Mouse (Mus musculus): ENCODE measurements at regions not wholly inside any gene's neighbourhood (a gene's known extent, or its start where the extent isn't known, plus 50 kb on each side); places are given as distances from the start of the nearest gene placed in this dataset.

DNA sequence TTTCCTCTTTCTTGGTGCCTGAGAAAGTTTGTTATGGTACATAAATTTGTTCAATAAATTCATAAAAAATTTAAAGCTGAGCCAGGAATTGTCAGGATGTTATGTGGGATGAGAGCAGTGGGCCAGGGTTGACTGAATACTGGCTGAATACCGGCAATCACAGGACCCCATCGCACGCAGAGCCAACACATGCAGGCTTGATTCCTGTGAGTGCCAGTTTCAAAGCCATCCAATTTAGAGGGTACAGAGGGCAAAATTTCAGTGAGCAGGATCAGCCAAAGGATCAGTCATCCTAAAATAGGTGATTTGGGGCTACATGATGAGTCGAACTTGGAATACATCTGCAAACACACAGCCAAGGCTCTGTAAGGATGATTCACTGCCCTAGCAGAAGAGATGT lies 583.6 kb upstream of the Nectin3 start:
- DNase-seq (ENCODE audit: low read depth, low spot score): no peak

DNA sequence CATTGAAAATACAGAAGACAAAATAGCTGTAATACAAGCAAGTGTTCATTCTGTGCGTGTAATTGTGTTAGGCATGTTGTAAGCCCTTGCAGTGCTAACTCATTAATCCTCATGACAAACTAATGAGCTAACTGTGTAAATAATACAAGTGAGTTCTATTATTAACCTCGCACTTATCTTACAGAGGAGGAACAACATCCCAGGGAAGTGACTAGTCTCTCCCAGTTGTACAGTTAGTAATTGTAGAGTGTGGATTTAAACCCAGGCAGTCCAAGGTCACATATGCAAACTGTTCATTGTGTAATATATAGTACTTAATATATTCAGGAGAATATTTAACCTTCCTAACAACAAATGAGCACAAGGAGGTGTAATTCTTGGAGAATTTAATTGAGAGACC lies 582.0 kb upstream of the Nectin3 start:
- DNase-seq (ENCODE audit: low read depth, low spot score): no peak

DNA sequence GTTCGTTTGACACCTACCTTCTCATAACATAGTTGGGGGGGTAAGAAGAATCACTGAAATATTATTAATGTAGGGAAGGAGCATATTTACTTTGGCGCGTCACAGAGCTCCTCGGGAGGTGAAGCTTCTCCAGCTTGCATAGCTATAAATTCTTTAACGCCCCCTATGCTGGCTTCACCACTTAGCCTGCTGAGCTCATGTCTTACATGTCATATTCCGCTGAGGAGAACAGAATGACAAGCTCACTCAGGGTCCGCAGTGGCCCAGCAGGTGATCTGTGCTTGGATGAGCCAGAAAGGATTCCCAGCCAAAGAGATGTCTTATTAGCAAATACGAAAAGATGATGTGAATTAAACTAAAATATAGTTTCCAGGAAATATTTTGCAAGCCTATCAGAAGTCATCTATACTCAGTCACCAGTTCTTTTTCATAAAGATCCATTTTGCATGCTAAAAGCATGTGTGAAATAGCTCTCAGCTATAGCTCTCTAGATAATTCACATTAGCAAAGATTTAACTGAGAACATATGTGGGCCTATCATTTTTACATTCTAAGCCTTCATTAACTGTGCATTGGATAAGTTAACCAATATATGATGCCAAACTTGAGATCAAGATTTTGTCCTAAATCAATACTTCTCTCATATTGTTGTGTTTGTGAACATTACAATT lies 561.1 kb upstream of the Nectin3 start:
- no peak for DNase-seq (ENCODE audit: low read depth, low spot score)

DNA sequence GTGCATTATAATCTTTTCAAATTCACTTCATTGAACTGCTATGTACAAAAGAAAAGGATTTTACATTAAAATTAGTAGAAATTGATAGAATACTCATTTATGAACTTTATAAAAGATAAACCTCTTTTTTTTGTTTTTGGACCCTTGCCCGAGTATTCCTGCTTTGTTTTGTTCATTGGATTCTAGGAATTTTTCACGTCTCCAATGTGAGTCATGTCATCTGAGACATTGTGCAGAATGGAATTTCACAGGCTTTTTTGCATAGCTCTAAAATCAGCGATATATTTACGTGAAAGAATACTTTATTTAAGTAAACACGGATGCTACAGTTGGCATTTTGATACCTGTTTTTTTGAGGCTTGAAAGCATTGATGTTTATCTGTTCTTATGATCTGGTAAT lies 560.5 kb upstream of the Nectin3 start:
- no peak for DNase-seq (ENCODE audit: low read depth, low spot score)

DNA sequence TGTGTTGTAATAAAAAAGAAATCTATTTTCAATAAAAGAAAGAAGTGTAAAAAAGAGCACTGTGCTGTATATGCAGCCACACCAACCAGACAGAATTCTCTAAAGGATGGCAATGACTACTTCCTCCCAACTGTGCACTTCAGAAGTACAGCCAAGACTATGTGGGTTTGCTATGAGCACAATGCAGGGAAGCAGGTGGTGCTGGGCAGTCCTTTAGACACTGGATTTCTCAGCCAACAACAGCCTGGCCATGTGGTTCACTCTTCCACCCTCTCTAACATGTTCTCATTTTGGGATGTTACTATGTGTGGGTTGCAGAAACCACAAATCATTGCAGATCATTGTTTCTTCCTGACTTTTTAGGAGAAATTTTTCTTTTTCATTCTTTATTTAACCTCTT lies 527.6 kb upstream of the Nectin3 start:
- no peak for DNase-seq (ENCODE audit: low read depth, low spot score)

DNA sequence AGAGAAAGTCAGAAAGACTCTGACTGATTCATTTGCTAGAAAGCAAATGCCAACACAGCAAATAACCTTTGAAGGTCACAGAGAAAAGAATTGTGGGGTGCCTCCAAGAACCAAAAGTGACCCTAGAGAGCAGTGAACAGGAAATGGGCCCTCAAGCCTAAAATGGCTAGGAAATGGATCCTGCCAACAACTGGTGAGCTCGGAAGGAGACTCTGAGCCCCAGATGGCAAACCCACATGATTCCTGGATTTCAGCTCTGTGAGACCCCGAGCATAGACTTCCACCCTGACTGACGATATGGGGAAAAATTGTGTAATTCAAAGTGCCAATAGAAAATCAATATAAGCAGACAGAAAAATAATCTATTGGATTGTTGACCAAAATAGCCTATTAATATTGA lies 519.2 kb upstream of the Nectin3 start:
- DNase-seq (ENCODE audit: low read depth, low spot score): no peak

DNA sequence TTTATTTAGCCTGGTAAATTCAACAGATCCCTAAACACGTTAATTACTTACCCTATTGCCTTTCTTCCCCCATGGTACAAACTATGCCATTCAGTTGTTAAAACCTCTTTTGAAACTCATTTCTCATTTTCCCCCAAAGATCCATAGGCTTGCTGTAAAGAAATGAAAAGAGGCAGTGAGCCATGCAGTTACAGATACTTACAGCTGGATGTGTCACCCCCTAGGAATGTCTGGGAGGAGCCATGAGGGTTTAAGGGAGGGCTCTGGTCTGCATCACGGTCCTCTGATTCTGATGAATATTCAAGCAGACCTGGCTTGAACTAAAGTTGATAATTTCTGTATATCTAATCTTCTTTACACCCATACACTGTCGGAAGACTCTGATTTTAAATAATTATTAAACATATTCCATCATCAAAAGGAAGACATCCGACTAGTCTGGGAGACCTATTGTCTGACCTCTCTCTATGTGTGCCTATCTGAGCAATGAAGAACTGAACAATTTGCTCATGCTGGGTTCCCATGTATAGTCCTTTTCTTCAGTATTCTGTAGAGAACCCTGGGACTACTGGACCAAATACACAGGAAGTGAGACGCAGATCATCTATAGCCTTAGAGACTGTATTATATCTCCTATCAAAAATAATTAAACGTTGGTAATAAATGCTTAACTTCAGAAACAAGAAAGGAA lies 484.7 kb upstream of the Nectin3 start:
- DNase-seq (ENCODE audit: low read depth, low spot score): no peak

DNA sequence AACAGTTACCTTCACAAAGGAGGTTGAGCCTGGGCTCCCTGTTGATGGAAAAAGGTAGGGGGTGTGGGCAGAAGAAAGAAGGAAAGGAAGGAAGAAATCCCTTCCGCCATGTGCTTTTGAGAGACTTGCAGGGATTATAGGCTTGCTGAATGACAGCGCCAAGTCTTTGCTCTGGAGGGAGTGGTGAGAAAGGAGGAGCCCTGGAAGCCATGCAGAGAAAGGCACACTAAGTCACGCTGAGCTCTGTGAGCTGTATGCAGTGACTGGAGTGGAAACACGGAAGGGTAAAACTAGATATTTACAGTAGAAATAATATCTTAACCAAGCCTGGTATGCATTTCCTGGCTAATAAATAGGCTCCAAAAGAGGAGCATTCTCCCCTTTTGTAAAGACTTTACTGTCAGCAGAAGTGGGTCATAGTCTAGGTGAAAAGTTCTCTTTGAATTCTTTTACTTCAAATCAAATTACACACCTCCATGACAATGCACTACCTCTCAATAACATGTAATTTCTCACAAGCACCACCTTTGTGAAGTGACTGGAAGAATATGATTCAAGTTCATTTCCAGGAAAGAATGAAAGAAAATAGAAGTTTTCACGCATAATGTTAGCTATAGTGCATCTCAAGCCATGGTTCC lies 484.1 kb upstream of the Nectin3 start:
- no peak for DNase-seq (ENCODE audit: low read depth, low spot score)

DNA sequence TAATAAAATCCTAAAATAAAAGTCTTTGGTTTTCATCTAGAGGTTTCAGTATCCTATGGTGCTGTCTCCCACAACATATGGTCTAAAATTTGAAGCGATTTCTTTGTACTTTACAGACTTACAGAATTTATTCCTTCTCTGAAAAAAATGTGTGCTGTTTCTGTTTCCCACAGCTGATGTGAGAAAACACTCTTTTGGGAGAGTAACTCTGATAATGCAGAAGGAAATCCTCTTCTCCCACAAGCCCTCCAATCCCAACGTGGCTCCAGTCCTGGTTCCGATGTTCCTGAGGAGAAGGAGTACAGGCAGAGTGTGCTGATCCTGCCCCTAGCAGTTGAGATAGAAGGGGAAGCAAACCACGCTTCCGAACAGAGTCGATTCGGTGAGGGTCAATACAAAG lies 467.4 kb upstream of the Nectin3 start:
- DNase-seq (ENCODE audit: low read depth, low spot score): no peak

DNA sequence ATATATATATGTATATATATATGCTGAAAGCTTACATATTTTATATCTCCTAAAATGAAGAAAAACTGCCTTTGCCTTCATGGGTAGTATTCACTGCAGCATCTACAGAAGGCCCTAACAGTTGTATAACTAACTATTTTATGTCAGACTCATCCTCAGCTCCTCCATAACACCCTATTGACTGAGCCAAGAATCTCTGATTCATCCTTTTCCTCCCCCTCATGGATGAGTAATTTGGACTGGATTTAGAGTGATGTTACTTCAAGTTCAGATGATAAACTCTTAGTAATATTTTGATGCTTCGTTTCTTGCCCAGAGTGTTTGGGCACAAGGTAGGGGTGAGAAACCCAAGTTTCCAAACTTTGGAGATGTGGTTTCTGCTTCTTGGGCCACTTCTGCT lies 458.7 kb upstream of the Nectin3 start:
- DNase-seq (ENCODE audit: low read depth, low spot score): no peak

DNA sequence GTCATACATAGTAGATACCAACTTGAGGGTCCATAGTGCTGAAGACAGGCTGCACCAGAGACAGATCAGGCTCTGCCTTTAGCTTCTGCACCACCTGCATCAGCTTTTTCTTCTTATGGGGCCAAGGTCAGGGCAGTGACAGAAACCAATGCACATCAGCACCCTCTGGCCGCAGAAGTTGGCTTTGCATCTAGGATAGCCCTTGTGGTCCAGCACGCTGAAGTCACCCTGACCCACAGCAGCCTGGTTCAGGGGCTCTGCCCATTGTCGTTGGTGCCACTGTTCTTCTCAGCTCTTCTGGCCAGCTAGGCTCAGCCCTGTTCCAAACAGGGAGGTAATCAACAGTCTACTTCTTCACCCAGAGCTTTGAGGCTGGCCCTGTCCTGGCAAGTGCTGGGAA lies 427.7 kb upstream of the Nectin3 start:
- DNase-seq (ENCODE audit: low read depth, low spot score): no peak

DNA sequence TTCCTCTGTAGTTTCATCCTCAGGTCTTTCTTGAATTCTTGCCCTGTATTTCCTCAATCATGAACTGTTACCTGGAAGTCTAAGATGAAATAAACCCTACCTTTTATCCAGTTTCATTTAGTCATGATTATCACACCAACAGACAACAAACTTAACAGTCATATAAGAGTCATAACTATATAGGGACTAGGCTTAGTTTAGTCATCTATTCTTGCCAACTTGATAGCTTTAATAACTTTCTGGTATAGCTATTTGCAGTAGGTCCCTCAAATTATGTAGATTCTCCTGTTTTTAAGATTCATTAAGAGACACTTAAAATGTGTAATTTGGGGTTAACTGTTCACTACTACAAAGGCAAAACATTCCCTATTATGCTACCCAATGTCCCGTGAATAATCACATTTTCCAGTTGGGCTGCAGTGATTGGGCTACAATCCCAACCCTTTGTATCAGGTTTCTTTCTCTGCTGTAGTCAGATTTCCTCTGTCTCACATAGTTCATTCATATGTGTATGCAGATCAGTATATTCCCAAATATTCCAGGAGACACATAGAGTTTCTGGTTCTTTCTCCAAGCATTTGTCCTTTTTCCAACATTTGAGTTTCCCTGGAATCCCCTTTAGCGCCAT lies 396.4 kb upstream of the Nectin3 start:
- DNase-seq (ENCODE audit: low read depth, low spot score): no peak

DNA sequence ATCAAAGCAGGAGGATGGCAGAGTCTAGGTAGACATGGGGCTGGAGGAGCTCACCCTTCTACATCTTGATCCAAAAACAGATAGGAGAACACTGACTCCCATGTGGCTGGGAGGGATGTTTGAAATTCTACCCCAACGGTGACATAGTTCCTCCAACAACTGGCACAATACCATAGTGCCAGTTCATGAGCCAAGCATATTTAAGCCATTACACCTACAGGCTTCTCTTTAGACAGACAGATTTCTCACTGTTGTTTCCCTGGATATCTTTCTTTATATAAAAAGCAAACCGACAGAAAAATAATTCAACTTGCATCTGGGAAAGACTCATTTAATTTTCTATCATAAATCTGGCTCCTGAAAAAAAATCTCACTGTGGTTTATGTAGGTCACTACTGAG lies 380.4 kb upstream of the Nectin3 start:
- DNase-seq (ENCODE audit: low read depth, low spot score): no peak

DNA sequence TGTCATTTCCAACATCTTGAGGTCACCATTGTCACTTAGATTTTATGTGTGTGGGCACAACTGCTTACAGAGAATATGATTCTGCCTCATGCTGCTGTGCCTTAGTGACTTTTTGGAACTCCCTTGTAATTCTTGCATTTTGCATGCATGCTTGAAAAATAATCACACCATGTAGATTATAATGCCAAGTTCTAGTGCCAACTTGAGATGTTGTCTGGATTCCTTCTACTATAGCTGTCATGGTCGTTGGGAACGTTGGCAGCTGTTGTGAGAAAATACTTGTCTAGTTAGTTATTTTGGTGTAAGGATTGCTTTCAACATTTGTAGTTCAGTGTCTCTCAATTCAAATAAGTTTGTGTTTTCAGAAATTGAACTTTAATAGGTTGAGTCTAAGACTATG lies 365.6 kb upstream of the Nectin3 start:
- DNase-seq (ENCODE audit: low read depth, low spot score): no peak

DNA sequence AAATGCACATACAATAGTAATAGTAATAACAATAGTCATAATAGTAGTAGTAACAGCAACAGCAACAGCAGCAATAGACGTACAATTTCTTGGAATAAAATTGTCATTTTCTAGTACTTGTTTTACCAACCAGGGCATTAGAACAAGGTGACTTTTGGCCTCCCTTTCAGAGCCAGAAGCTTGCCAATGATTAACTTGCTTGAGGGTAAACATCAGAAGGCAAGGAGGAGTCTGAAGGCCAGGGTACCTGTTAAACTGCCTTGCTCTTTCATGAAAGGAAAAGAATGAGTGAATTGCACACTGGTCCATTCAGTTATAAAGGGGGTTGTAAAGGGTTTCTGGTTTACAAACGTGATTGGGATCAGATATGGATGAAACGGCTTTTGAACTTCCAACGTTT lies 351.2 kb upstream of the Nectin3 start:
- DNase-seq (ENCODE audit: low read depth, low spot score): no peak

DNA sequence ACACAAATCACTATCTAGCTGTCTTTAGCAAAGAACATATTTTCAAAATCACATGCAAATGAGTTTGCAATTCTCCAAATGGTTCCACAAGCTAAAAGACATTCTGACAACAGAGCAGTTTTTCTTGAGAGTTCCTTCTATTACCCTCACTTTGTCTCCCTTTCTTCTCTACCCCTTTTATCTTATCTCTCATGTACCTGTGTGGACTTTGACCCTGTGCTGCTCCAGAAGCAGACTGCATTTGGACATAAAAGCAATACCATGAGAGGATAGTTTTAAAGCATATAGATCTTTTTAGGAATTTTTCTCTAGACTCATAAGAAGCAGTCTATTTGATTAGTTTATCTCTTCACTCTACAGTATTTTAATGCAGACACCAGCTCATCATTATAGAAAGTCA lies 350.4 kb upstream of the Nectin3 start:
- DNase-seq (ENCODE audit: low read depth, low spot score): no peak

DNA sequence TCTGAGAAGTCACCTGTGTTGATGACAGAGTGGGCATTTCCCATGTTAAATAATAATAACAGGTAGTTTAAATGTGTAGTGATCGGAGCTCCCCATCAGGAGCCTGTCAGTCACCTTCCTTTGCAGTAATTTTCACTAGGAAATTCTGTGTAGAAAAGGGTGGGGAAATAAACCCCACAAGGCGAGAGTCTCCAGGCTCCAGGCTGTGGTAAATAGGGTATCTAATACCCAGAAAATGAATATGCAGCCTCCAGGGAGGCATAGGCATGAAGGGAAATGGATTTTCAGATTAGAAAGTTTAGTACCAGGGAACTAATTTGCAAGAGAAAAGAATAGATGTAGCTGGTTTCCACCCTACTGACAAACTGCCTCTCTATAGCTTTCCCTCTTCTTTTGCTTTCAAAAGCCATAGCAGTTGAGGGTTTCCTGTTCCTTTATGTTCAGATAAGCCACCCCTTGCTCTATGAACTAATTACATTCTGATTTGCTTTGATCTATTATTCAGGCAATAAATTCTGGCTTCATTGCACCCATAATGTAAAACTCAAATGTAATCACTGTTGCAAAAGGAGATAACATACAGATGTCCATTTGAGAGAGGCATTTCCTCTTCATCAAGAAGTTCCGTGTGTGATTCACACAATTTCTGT lies 349.5 kb upstream of the Nectin3 start:
- DNase-seq (ENCODE audit: low read depth, low spot score): no peak

DNA sequence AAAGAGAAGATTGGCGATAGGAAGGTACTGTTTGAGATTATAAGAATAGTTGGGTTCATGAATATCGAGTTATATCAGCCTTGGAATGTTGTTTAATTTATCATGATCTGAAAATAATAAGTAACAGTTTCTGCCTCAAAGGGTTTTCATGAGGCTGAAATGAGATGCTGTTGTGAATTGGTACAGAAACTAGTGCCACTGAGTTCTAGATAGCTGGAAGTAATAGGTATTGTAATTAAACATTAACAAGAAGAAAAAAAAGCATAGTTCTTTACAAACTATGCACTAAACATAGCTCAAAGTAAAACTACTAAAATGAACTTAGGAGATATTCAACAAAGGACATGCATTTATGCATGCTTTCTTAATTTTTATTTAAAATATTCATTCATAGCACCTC lies 342.9 kb upstream of the Nectin3 start:
- DNase-seq (ENCODE audit: low read depth, low spot score): no peak

DNA sequence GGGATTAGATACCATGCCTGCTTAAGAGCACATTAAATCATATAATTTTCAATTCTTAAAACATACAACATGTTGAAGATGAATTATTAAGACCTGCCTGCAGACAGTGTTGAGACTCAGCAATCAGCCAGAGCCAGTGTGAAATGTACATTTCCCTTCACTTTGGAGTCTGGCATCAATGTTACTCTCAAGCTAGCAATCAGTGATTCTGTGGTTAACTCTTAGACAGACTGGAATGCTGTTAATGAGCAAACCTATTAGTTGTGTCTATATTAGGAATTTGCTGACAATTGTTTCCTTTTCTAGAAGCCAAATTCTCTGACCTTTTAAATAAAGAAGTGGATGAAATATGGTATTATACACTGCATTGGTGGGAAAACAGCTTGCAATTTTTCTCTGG lies 342.4 kb upstream of the Nectin3 start:
- no peak for DNase-seq (ENCODE audit: low read depth, low spot score)

DNA sequence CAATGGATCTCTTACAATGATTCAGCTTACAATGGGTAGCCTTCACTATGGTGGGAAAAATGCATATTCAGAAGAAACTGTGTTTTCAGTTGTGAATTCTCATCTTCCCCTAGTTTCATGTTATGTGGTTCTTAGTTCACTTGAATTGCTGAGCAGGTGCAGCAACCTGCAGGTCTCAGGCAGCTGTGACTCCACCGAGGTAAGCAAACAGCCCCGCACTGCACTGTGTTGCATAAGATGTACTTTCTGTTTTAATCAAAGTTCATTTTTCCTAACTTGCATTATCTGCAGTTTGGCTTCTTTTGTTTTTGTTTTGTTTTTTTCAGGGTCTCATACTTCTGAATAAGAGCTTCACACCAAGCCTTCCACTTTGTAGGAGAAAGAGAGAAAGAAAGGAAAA lies 326.8 kb upstream of the Nectin3 start:
- DNase-seq (ENCODE audit: low read depth, low spot score): no peak

DNA sequence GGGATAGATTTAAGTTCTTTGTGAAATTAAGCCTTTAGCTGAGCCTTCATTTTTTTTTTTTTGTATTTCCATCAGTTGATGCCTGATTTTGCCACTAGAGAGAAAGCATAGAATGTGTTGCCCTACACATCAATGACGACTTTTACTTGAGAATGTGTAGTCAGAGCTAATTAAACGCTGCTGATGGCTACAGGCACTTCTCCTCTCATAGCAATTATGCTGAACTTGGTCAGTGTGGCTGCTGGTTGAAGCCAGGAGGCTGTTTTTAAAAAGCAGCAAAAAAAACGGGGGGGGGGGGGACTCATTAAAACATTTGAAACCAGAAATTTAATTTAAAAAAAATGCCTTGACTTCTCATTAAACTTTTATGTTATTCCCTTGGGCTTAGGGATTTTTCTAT lies 324.4 kb upstream of the Nectin3 start:
- no peak for DNase-seq (ENCODE audit: low read depth, low spot score)

DNA sequence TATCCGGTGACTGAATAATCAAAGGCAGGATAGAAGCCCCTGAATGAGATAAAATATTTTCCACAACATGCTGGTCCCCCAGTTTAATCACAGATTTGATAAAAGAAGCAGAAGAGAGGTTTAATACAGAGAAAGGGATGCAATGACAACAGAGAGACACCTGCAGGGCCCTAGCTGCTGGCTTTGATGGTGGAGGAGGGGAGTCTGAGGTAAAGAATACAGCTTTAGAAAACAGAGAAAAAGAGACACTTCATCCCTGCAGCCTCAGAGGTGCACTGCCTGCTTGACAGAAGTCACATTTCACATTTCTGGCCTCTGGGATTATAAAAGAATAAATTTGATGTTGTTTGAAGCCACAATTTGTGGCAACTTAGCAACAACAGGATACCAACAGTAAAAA lies 319.9 kb upstream of the Nectin3 start:
- DNase-seq (ENCODE audit: low read depth, low spot score): no peak
